Mouse (Mus musculus): ENCODE measurements around the gene Gpd1l.

The Gpd1l gene

DNA sequence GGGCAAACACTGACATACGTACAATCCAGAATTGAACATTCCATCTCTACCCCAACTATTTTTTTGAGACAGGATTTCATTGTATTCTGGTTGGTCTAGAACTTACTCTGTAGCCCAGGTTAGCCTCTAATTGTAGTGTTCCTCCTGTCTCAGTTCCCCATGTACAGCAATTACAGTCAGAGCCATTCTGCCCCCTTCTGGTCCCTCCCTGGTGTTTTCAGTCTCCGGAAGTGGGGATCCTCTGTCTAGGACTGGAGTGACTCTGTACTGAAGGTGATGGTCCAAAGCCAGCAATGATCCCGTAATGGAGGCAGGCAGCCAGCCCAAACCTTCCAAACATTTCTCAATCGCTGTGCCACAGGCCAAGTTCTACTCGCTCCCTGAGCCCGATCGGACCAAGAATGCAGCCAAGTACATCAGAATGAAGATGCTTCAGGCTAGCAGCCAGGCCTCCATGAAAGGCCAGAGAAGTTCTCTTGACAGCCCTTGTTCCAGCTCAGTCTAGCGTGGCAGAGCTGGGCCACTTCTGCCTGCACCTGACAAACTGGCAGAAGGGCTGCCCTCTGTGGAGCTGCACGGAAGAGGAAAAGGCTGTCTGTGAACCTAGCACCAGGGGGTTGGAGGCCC, 3.2 kb downstream of the Gpd1l start:
- DNase-seq (ENCODE audit: low read depth, low spot score) = no peak

DNA sequence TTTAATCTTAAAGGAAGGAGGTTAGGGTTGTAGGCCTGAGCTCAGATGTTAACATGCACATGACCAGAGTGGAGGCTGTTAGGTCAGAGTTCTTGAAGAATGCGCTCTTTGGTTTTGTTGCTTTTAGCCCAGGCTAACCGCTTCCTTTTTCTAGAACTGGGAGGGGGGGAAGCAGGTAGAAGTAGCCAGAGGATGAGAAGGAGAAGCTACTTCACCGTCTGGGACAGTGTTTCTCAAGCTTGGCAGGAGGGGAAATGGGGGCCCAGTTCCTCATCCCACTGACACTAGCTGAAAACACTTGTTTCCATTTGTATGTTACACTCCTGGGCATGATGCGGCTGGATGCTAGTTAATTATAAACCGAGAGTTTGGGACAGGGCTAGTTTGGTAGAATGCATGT, 8.2 kb downstream of the Gpd1l start:
- DNase-seq (ENCODE audit: low read depth, low spot score) = no peak

DNA sequence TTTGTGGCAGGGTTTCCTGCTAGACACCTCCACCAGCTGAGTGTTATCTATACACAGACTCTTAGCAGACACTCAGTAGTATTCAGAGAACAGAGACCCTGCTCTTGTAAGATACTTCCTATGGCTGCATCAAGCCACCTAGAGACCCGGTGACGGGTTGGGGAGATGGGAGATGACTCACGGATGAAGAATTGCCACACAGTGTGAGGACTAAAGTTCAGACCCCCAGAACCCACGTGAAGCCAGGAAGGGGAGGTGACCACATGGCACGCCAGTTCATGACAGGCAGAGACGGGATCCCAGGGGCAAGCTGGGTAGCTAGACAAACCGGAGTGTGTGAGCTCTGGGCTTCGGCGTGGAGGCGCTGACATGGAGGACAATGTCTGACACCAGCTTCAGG, 8.7 kb downstream of the Gpd1l start:
- no peak for DNase-seq (ENCODE audit: low read depth, low spot score)

GRCm38 (mm10) chr9:114924511-114924910, 9.3 kb downstream of the Gpd1l start:
- DNase-seq (ENCODE audit: low read depth, low spot score) = no peak

- DNase-seq (ENCODE audit: low read depth, low spot score) = no peak
These were observed 11.6 kb downstream of the Gpd1l start for GRCm38 (mm10) chr9:114922209-114922608.

GRCm38 (mm10) chr9:114921352-114922081, 12.3 kb downstream of the Gpd1l start:
- DNase-seq (ENCODE audit: low read depth, low spot score) = no peak

GRCm38 (mm10) chr9:114920569-114920968, 13.2 kb downstream of the Gpd1l start:
- DNase-seq (ENCODE audit: low read depth, low spot score) = no peak

- peak; percentile 33 for DNase-seq (ENCODE audit: low read depth, low spot score)
These were observed 20.8 kb downstream of the Gpd1l start for GRCm38 (mm10) chr9:114912680-114913649.

- no peak for DNase-seq (ENCODE audit: low read depth, low spot score)
These were observed 26.3 kb downstream of the Gpd1l start for GRCm38 (mm10) chr9:114907509-114907908.

- DNase-seq (ENCODE audit: low read depth, low spot score) = no peak
These were observed 37.9 kb downstream of the Gpd1l start for GRCm38 (mm10) chr9:114895919-114896318.

GRCm38 (mm10) chr9:114892974-114893373, 40.8 kb downstream of the Gpd1l start:
- no peak for DNase-seq (ENCODE audit: low read depth, low spot score)

DNA sequence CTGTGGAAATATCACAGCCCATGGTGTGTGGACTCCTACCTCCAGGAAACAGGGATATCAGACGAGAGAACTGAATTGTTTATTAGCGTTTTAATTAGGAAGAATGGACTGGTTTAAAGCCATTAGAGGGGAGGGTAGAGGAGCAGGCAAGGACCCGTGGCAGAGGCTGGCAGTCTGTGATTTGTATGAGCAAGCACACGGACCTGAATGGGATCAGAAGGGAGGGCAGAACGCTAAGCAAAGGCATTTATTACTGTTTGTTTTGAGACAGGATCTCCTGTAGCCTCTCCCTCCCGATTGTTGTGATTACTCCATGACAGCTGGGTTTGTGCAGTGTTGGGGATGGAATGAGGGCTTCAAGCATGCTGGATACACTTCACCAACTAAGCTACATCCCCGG, 43.4 kb downstream of the Gpd1l start:
- no peak for DNase-seq (ENCODE audit: low read depth, low spot score)

DNA sequence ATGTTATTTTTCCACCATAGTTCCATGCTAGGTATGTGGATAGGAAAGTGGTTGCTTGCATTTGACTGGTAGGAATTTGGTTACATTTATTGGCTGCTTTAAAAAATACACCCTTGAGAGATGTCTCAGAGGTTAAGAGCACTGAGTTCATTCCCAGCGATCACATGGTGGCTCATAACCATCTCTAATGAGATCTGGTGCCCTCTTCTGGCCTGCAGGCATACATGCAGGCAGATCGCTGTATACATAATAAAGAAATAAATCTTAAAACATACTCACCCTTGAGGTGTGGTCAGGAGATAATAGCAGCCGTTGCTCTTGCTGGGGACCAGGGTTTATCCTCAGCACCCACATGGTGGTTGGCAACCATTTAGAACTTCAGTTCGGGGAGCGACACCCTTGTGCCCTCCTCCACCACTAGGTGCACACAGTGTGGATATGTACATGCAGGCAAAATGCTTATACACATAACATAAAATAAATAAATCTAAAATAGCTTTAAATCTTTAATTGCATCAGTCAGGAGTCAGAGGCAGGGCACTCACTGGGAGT, 44.9 kb downstream of the Gpd1l start:
- peak; percentile 3 for DNase-seq (ENCODE audit: low read depth, low spot score)

GRCm38 (mm10) chr9:114887699-114888098, 46.1 kb downstream of the Gpd1l start:
- DNase-seq (ENCODE audit: low read depth, low spot score) = peak; percentile 27

DNA sequence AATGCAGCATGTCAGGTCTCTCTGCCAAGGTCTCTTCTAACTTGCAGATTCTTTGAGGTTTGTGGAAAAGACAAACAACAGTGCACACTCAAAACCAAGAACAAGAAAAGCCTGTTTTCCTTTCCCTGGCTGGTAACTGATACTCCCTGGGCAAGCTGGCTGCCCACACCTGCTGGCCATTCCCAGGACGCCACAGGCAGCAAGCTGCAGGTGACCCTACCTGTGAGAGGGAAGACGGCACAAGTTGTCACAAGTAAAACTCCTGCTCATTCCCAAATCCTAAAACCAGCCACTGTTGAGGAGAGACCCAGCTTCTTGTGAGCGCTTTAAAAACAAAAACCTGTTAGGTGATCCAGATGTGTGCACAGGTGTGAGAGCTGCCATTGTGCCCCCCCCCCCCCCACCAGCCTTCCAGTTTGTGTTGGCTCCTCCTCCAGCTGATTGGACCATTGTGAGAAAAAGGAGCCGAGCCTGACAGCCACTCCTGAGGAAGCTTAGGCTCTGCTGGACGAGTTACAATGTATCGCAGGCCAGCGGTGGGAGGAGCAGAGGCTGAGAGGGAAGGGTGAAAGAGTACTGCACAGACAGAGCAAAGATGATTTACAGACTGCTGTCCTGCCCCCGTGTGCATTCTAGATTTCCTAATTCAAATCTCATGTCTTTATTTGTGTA, 47.7 kb downstream of the Gpd1l start:
- no peak for DNase-seq (ENCODE audit: low read depth, low spot score)

GRCm38 (mm10) chr9:114885564-114885963, 48.2 kb downstream of the Gpd1l start:
- no peak for DNase-seq (ENCODE audit: low read depth, low spot score)

DNA sequence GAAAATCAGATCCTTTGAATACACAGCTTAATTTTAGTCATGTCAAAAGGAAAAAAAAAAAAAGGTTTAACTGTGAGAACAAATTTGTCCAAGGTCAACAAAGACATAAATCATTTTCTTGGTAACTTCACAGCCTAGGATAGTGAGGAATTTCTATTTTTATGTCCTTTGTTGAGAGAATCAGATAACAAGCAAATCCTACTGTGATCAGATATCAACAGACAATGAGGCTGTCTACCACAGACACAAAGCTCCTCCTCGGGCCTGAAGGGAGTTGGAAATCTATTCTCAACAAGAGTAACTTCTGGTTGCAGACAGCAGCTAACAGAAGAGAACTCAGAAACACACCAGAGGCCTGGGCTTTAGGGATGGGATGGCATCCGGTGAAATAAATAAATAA, 51.8 kb downstream of the Gpd1l start:
- no peak for DNase-seq (ENCODE audit: low read depth, low spot score)

- no peak for DNase-seq (ENCODE audit: low read depth, low spot score)
These were observed 78.5 kb downstream of the Gpd1l start for GRCm38 (mm10) chr9:114855327-114855726.

DNA sequence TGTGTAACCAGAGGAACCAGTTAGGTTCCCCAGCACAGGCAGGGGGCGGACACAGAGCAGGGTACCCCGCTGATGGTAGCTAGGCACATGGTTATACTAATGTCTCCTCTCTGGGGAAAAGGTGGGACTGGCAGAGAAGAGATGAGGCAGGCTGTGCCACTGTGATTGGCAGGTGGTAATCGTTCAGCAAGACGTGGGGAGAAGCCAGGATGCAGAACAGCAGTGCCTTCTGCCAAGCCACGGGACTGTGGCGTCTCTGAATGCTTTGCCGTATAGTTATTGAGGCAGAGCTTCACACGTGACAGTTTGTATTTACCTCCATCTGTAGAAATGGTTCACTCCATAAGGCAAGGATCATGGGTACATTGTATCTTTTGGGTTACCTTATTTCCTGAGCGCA, 79.1 kb downstream of the Gpd1l start:
- DNase-seq (ENCODE audit: low read depth, low spot score) = no peak

DNA sequence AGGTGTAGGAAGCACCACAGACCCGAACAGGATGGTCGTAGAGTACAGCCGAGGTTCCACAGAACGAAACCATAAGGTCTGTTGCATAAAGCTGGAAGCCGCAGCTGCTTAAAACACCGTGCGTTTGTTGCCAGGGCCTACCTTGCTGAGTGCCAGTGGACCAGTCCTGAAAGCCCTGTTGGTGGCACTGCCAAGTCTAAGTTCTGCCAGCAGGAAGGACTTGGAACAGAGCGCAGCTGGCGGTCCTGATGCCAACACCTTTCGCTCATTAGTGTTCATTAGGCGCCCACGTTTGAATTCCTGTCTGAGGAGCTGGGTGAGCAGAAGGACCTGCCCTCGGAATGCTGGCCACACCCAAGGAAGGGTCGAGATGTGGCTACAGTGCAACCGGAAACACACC, 80.5 kb downstream of the Gpd1l start:
- no peak for DNase-seq (ENCODE audit: low read depth, low spot score)

GRCm38 (mm10) chr9:114851419-114852190, 82.2 kb downstream of the Gpd1l start:
- DNase-seq (ENCODE audit: low read depth, low spot score) = no peak
